Mouse (Mus musculus): ENCODE data around the gene Tiam2.

DNA sequence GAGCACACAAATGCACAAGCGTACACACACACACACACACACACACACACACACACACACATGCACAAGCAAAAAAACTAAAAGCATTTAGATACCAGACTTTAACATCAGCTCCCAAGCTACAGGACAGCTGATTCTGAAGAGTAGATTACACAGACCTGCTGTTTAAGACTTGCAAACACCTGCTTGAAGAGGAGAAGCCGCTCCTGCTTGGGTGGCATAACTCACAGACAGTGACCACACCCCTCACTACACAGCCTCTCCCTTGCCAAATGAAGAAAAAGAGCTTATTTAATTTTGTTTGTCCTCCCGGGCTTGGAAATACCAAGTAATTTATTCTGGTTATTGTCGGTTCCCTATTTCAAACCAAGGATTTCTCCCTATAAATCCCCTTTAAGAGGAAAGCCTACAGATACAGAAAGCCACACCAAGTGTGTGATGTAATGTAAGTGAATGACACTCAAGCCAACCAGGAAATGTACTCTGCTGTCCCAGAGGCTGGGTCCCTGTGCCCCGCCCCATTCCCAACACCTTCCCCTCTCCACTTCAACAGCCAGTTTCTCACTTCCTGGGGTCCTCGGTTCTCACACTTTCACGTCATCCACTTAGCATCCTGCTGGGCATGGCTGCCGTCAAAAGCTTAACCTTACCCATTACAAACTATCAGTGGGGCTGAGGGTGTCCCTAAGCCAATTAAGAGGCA is 40.1 kb upstream of the Tiam2 start:
- TF ChIP-seq CTCF (IDR thresholded peaks at IDR 0.05; ENCODE audit: low read depth, low read length) (no peak), POLR2A (IDR thresholded peaks at IDR 0.05; ENCODE audit: insufficient read depth, low read length) (no peak)
